Mouse (Mus musculus) stomach, embryonic 15.5 days (tissue): ENCODE measurements around the gene Hspa12a. TPM values are rescaled to one million over a fixed set of nuclear protein-coding genes. Genes with fewer than 3 reads are reported as not detected.

Experiments used
- ATAC-seq: fragments of 200-750 bp; cut with Nextera tagmentation; 2 replicates; pipeline ENCODE4 v1.8.0; 2017; ENCODE audit warnings: low read depth, moderate number of reproducible peaks, moderate TSS enrichment; ENCODE audit not compliant: insufficient read depth, low FRiP score
- H3K27ac ChIP-seq: fragments of 300-500 bp; sonication (generic); 2 replicates; pipeline ENCODE4 v1.5.1; 2015; ENCODE audit warnings: mild to moderate bottlenecking, inconsistent platforms
- H3K27me3 ChIP-seq: fragments of 300-500 bp; sonication (generic); replicated peaks from 2 replicates; pipeline ENCODE4 v1.6.1; 2015; ENCODE audit warnings: inconsistent platforms
- H3K36me3 ChIP-seq: fragments of 300-500 bp; sonication (generic); 2 replicates; pipeline ENCODE4 v1.6.1; 2015; ENCODE audit warnings: inconsistent platforms
- H3K4me1 ChIP-seq: fragments of 300-500 bp; sonication (generic); 2 replicates; pipeline ENCODE4 v1.6.1; 2015; ENCODE audit warnings: inconsistent platforms
- H3K4me2 ChIP-seq: fragments of 300-500 bp; sonication (generic); 2 replicates; pipeline ENCODE4 v1.6.1; 2015; ENCODE audit warnings: mild to moderate bottlenecking, inconsistent platforms
- H3K4me3 ChIP-seq: fragments of 300-500 bp; sonication (generic); replicated peaks from 2 replicates; pipeline ENCODE4 v1.5.1; 2015; ENCODE audit warnings: inconsistent platforms
- H3K9ac ChIP-seq: fragments of 300-500 bp; sonication (generic); 2 replicates; pipeline ENCODE4 v1.6.1; 2015; ENCODE audit warnings: inconsistent platforms
- H3K9me3 ChIP-seq: fragments of 300-500 bp; sonication (generic); 2 replicates; pipeline ENCODE4 v1.6.1; 2016; ENCODE audit warnings: inconsistent platforms
- WGBS: fragments of 180-500 bp; shearing (Covaris S2); methylation state at CpG from one replicate; pipeline ENCODE4 v1.1.7; 2015; 5-methylcytosine and 5-hydroxymethylcytosine counted together
- polyA plus RNA-seq: library from polyadenylated mRNA; unstranded; fragments of >200 nt; fragmentation: Nextera tagmentation; extraction: Ambion mirVana; gene quantifications from 2 replicates; pipeline ENCODE4 v1.2.1, GENCODE M21; 2015

Gene Hspa12a
- polyA plus RNA-seq, 1 experiment from 2014 or later: 6.0 TPM

- Histone ChIP-seq H3K4me1 (no peaks in the 10 kb centered on the region), H3K9ac (no peak overlapping the region), H3K27ac (no peak overlapping the region), H3K27me3 (no peaks in the 10 kb centered on the region), H3K4me3 (no peak overlapping the region), H3K9me3 (no peaks in the 10 kb centered on the region), H3K4me2 (no peak overlapping the region), H3K36me3 (no peaks in the 10 kb centered on the region)
- 75% methylated on average over 6 of the region's 6 CpGs for WGBS
- ATAC-seq: no peak
These were observed 134.6 kb downstream of the Hspa12a start for GRCm38 (mm10) chr19:58808864-58809263.

GRCm38 (mm10) chr19:58806364-58806763, 137.1 kb downstream of the Hspa12a start:
- no peaks in the 10 kb centered on the region for H3K4me1 ChIP-seq

DNA sequence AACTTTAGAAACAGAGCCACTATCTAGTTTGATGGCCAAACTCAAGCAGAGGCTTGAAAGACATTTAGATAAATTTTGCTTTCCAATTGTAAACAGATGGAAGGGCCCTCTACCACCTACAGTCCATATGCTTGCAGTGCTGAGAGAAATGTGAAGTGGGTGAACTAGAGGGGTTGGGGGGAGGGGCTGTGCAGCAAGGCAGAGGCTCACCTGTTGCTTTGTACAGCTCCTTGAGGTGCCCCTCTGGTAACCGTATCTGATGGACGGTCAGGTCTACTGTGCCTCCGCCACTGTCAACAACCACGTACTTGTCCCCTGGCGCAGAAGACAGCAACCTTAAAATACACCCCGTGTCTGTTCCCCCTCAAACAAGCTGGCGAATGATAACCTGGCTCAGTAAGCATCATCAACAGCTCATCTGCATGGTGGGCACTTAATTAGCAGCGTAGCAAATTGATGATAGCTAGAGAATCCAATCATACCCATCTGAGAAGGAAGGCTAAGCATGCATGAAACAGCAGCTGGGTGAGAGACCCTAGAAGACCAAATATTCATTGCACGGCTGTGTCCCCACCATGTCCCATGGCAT, 138.2 kb downstream of the Hspa12a start:
- Histone ChIP-seq H3K4me3 (no peak overlapping the region), H3K9me3 (no peaks in the 10 kb centered on the region), H3K9ac (no peak overlapping the region), H3K27me3 (no peaks in the 10 kb centered on the region), H3K4me1 (no peaks in the 10 kb centered on the region), H3K36me3 (no peaks in the 10 kb centered on the region), H3K4me2 (no peak overlapping the region), H3K27ac (no peak overlapping the region)
- no peak for ATAC-seq
- 89% methylated on average over 9 of the region's 9 CpGs for WGBS

More at GRCm38 (mm10) chr19:58806364-58806763, 137.1 kb downstream of the Hspa12a start:
- Histone ChIP-seq H3K9ac (no peak overlapping the region), H3K4me2 (no peak overlapping the region), H3K9me3 (no peaks in the 10 kb centered on the region), H3K4me3 (no peak overlapping the region), H3K27ac (no peak overlapping the region), H3K36me3 (no peaks in the 10 kb centered on the region), H3K27me3 (no peaks in the 10 kb centered on the region)
- ATAC-seq: no peak
- 10% methylated on average over 3 of the region's 3 CpGs for WGBS

GRCm38 (mm10) chr19:58795114-58795669, 148.3 kb downstream of the Hspa12a start:
- Histone ChIP-seq H3K9me3 (no peaks in the 10 kb centered on the region), H3K27me3 (no peaks in the 10 kb centered on the region), H3K36me3 (no peaks in the 10 kb centered on the region), H3K4me2 (no peak overlapping the region), H3K4me3 (no peak overlapping the region), H3K4me1 (peaks cover 4% of the 10 kb centered on the region; the same call in 1 of the 2 replicates), H3K9ac (no peak overlapping the region), H3K27ac (no peak overlapping the region)
- 79% methylated on average over 12 of the region's 12 CpGs for WGBS
- ATAC-seq: no peak

- no peak for ATAC-seq
These were observed 149.2 kb downstream of the Hspa12a start, which contains the start of gene 1700019N19Rik for GRCm38 (mm10) chr19:58794284-58794683. TSS of gene 1700019N19Rik (minus strand) at chr19:58794461.

GRCm38 (mm10) chr19:58789194-58789593, 154.3 kb downstream of the Hspa12a start:
- Histone ChIP-seq H3K4me2 (no peak overlapping the region), H3K4me1 (peaks cover 2% of the 10 kb centered on the region; the same call in 1 of the 2 replicates), H3K9me3 (no peaks in the 10 kb centered on the region), H3K9ac (no peak overlapping the region), H3K27ac (no peak overlapping the region), H3K4me3 (no peak overlapping the region), H3K36me3 (no peaks in the 10 kb centered on the region), H3K27me3 (no peaks in the 10 kb centered on the region)
- 73% methylated on average over 11 of the region's 11 CpGs for WGBS
- ATAC-seq: no peak

More at GRCm38 (mm10) chr19:58794284-58794683, 149.2 kb downstream of the Hspa12a start, which contains the start of gene 1700019N19Rik:
- WGBS: 48% methylated on average over 10 of the region's 10 CpGs
- H3K9ac ChIP-seq: no peak within 1 kb of the TSS
- no peak within 1 kb of the TSS for H3K27ac ChIP-seq
- no peaks in the 10 kb centered on the region for H3K9me3 ChIP-seq
- no peak within 1 kb of the TSS for H3K4me2 ChIP-seq
- no peaks in the 10 kb centered on the region for H3K36me3 ChIP-seq
- no peak within 1 kb of the TSS for H3K4me3 ChIP-seq
- peaks cover 4% of the 10 kb centered on the region; the same call in 1 of the 2 replicates for H3K4me1 ChIP-seq
- no peaks in the 10 kb centered on the region for H3K27me3 ChIP-seq

DNA sequence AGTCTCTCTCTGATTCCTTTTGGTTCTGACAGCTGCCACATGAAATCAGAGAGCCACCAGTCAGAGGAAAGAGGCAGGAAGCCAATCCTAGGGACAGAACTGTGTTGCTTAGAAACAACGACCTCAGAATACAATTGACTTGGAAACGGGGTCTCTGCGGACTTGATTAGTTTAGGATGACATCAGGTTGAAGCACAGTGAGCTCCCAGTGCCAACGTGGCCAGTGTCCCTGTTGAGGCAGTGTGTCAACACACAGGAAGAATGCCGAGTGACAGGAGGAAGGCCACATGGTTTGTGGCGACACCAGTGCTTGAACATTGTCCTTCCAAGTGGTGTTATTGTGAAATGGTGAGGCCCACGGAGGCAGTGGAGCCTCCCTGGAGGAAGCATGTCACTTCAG, 159.5 kb downstream of the Hspa12a start:
- H3K36me3 ChIP-seq: no peaks in the 10 kb centered on the region
- no peak for ATAC-seq
- no peak overlapping the region for H3K9ac ChIP-seq
- H3K4me1 ChIP-seq: no peaks in the 10 kb centered on the region
- no peaks in the 10 kb centered on the region for H3K27me3 ChIP-seq
- H3K27ac ChIP-seq: no peak overlapping the region
- H3K4me2 ChIP-seq: no peak overlapping the region
- no peak overlapping the region for H3K4me3 ChIP-seq
- WGBS: 56% methylated on average over 7 of the region's 7 CpGs
- H3K9me3 ChIP-seq: no peaks in the 10 kb centered on the region

DNA sequence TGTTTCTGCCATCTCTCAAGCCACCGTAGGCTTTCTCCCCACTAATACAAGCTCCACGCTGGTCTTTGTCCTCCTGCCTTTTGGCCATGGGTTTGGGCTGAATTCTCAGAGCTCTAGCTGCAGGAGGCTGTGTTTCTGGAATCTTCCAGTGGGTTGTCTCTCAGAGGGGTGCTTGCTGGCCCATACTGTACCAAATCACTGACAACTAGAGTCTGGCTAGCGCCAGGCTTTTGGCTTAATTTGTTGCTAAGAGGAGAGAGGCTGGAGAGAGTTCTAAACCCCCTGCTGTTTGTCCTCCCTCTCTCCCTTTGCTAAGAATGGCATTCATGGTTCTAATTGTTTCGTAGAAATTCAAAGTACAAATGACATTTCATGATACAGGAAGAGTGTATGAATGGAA, 161.9 kb downstream of the Hspa12a start:
- H3K4me1 ChIP-seq: no peaks in the 10 kb centered on the region
- no peak overlapping the region for H3K4me3 ChIP-seq
- WGBS: 71% methylated on average over 4 of the region's 4 CpGs
- H3K36me3 ChIP-seq: no peaks in the 10 kb centered on the region
- ATAC-seq: no peak
- no peaks in the 10 kb centered on the region for H3K9me3 ChIP-seq
- H3K27ac ChIP-seq: no peak overlapping the region
- H3K27me3 ChIP-seq: no peaks in the 10 kb centered on the region
- no peak overlapping the region for H3K9ac ChIP-seq
- no peak overlapping the region for H3K4me2 ChIP-seq

DNA sequence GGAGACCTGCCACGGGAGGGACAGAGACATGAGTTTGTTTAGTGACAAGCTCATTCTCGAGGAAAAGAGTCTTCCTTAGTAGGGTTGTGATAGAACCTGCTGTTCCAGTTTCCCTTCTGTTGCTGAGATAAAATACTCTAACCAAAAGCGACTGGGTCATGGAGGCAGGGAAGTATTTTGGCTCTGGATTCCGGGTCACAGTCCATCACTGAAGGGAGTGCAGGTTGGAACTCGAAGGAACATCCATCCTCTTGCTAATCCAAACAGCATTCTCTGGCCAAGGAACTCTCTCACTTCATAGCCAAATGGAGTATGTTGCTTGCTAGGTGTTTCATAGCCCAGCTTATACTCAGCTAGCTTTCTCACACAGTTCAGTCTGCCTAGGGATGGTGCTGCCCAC, 167.0 kb downstream of the Hspa12a start:
- Histone ChIP-seq H3K27me3 (no peaks in the 10 kb centered on the region), H3K9me3 (no peaks in the 10 kb centered on the region), H3K4me1 (no peaks in the 10 kb centered on the region), H3K36me3 (no peaks in the 10 kb centered on the region), H3K27ac (no peak overlapping the region), H3K9ac (no peak overlapping the region), H3K4me2 (no peak overlapping the region), H3K4me3 (no peak overlapping the region)
- ATAC-seq: no peak
- 56% methylated on average over 5 of the region's 5 CpGs for WGBS

DNA sequence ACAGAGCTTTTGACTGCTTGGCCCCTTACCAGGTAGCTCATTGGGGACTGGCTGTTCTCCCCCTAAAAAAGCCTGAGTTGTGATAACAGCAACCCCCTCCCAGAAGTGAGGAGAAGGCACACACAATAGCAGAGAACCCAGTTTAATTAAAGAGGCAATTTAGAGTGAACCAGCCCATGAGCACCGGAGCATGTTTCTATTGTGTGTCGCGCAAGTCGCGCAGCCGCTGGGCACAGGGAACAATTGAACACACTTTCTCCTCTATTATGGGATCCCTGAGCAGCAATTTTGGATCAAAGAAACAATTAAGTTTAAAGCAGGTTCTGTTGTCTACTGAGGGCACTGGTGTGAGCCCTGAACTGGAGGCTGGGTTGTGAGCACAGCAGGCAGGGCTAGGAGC, 176.1 kb downstream of the Hspa12a start:
- H3K36me3 ChIP-seq: no peaks in the 10 kb centered on the region
- ATAC-seq: no peak
- H3K9ac ChIP-seq: no peak overlapping the region
- no peak overlapping the region for H3K4me2 ChIP-seq
- peaks cover 3% of the 10 kb centered on the region; the same call in 1 of the 2 replicates for H3K4me1 ChIP-seq
- 94% methylated on average over 6 of the region's 6 CpGs for WGBS
- H3K27me3 ChIP-seq: no peaks in the 10 kb centered on the region
- H3K9me3 ChIP-seq: no peaks in the 10 kb centered on the region
- H3K27ac ChIP-seq: no peak overlapping the region
- H3K4me3 ChIP-seq: no peak overlapping the region

- no peaks in the 10 kb centered on the region for H3K9me3 ChIP-seq
- H3K4me2 ChIP-seq: no peak overlapping the region
- no peaks in the 10 kb centered on the region for H3K36me3 ChIP-seq
- no peaks in the 10 kb centered on the region for H3K27me3 ChIP-seq
- 11% methylated on average over 12 of the region's 12 CpGs for WGBS
- no peak overlapping the region for H3K4me3 ChIP-seq
- no peak overlapping the region for H3K9ac ChIP-seq
- ATAC-seq: peak; percentile 45; the same call in 1 of the 2 replicates
- peaks cover 3% of the 10 kb centered on the region; the same call in 1 of the 2 replicates for H3K4me1 ChIP-seq
- H3K27ac ChIP-seq: no peak overlapping the region
These were observed 180.5 kb downstream of the Hspa12a start for GRCm38 (mm10) chr19:58762848-58763541.

- Histone ChIP-seq H3K36me3 (no peaks in the 10 kb centered on the region), H3K4me2 (no peak overlapping the region), H3K9me3 (no peaks in the 10 kb centered on the region), H3K27ac (no peak overlapping the region), H3K4me3 (no peak overlapping the region), H3K4me1 (peaks cover 3% of the 10 kb centered on the region; the same call in 1 of the 2 replicates), H3K9ac (no peak overlapping the region), H3K27me3 (no peaks in the 10 kb centered on the region)
- WGBS: 27% methylated on average over 6 of the region's 6 CpGs
- no peak for ATAC-seq
These were observed 181.1 kb downstream of the Hspa12a start for GRCm38 (mm10) chr19:58762316-58762715.
